Mouse (Mus musculus): ENCODE measurements around the gene Prps2. TPM values are rescaled to one million over a fixed set of nuclear protein-coding genes. Genes with fewer than 3 reads are reported as not detected.
"Not testable (repeated sequence)": the region's sequence is repeated elsewhere in the genome, so short reads cannot be mapped to it uniquely, and the experiment has no call there.

Gene Prps2
- total and polyA plus RNA-seq, 2 experiments from 2014 or later, result 17.0 to 45.5 TPM

DNA sequence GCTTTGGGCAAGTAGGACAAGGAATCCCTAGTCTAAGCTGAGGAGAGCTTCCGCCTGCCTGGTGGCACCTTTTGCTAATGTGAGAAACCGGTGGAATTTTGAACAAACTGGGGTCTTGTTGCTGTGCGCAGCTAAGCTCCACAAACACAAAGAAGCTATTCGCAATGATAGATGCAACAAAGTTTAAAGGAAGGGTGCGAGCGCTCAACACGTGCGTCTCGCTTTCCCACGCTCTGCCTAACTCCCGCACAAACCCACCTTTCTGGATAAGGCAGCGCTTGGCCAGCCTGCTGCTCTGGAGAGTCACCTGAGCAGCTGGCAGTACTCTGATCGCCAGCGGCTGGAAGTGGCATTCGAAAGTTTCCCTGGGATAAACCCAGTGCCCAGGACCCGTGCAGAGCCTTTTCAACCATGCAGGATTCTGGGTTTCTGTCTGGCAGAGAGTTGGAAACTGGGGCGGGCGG is 934 bp downstream of the Prps2 start:
- TF ChIP-seq CTCF (IDR thresholded peaks at IDR 0.05; ENCODE audit: low read depth), result no peak
- no peak; the same call in 1 of the 2 replicates for ATAC-seq (ENCODE audit: insufficient read depth, low read depth)
- Histone ChIP-seq H3K4me2 (ENCODE audit: low read depth, low read length) (peak overlapping the region; percentile 70), H3K9me3 (replicated peaks; ENCODE audit: control insufficient read depth, low read length) (no peaks in the 10 kb centered on the region), H3K4me3 (ENCODE audit: low read depth, low read length) (peak overlapping the region; percentile 54), H3K27me3 (ENCODE audit: control insufficient read depth, insufficient read depth, low read length) (no peaks in the 10 kb centered on the region), H3K4me1 (ENCODE audit: control insufficient read depth, insufficient read depth) (no peaks in the 10 kb centered on the region), H3K27ac (ENCODE audit: low read depth) (peak overlapping the region; percentile 70; the same call in 1 of the 2 replicates), H3K36me3 (replicated peaks; ENCODE audit: control insufficient read depth, insufficient read depth, low read length) (no peaks in the 10 kb centered on the region), H3K9ac (replicated peaks; ENCODE audit: low read depth, low read length) (peak overlapping the region; percentile 55)
- 15% methylated on average over 18 of the region's 18 CpGs for WGBS
- DNase-seq (ENCODE audit: low spot score), result no peak

DNA sequence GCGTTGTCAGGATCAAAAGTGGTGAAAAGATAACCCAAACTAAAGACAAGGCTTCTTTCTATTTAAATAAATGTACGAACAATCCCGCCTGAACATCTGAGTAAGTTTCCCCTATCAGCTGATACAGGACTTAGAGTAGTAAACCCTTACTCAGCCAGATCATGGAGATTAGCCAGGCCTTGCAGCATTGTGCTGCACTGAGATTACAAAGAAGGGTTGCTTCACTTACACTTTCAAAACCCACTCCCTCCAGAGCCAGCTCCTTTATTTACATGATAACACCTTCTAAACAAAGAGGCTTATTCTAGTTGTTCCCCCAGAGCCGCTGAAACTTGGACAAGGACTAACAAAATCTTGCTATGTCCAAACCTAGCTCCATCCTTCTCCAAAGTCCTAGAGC is 2.5 kb downstream of the Prps2 start:
- no peak for DNase-seq (ENCODE audit: low spot score)
- no peak for TF ChIP-seq EP300 (IDR thresholded peaks at IDR 0.05; ENCODE audit: low read depth)
- no peak for TF ChIP-seq CTCF (IDR thresholded peaks at IDR 0.05; ENCODE audit: low read depth)
- H3K9ac ChIP-seq (replicated peaks; ENCODE audit: low read depth, low read length), result no peak overlapping the region
- no peak overlapping the region for H3K4me3 ChIP-seq (ENCODE audit: low read depth, low read length)
- no peaks in the 10 kb centered on the region for H3K9me3 ChIP-seq (replicated peaks; ENCODE audit: control insufficient read depth, low read length)
- H3K27me3 ChIP-seq (ENCODE audit: control insufficient read depth, insufficient read depth, low read length), result no peaks in the 10 kb centered on the region
- no peak for ATAC-seq (ENCODE audit: insufficient read depth, low read depth)
- no peak overlapping the region for H3K27ac ChIP-seq (ENCODE audit: low read depth)
- no peak overlapping the region; the same call in 1 of the 2 replicates for H3K4me2 ChIP-seq (ENCODE audit: low read depth, low read length)
- no peaks in the 10 kb centered on the region for H3K4me1 ChIP-seq (ENCODE audit: control insufficient read depth, insufficient read depth)
- H3K36me3 ChIP-seq (replicated peaks; ENCODE audit: control insufficient read depth, insufficient read depth, low read length), result no peaks in the 10 kb centered on the region
- WGBS, result 60% methylated on average over 4 of the region's 4 CpGs

DNA sequence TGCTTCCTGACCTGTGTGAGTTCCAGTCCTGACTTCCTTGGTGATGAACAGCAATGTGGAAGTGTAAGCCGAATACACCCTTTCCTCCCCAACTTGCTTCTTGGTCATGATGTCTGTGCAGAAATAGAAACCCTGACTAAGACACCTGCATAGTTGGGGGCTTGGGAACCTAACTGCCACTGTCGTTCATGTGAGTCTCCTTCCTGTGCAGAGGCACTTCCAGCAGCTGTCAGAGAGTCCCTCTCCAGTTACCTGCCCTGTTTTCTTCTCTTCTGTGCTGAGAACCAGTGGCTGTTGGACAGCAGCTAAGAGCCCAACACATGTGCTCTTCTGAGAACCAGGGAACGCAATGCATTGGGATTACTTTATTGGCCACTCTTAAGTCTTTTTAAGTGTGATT is 21.3 kb downstream of the Prps2 start:
- H3K27me3 ChIP-seq (ENCODE audit: control insufficient read depth, insufficient read depth, low read length); H3K4me3 ChIP-seq (ENCODE audit: low read depth, low read length); H3K4me2 ChIP-seq (ENCODE audit: low read depth, low read length); ATAC-seq (ENCODE audit: insufficient read depth, low read depth); H3K36me3 ChIP-seq (replicated peaks; ENCODE audit: control insufficient read depth, insufficient read depth, low read length); H3K9ac ChIP-seq (replicated peaks; ENCODE audit: low read depth, low read length); H3K9me3 ChIP-seq (replicated peaks; ENCODE audit: control insufficient read depth, low read length); H3K4me1 ChIP-seq (ENCODE audit: control insufficient read depth, insufficient read depth); DNase-seq (ENCODE audit: low spot score): not testable (repeated sequence)
- 85% methylated on average over 3 of the region's 3 CpGs for WGBS
- H3K27ac ChIP-seq (ENCODE audit: low read depth), result peak overlapping the region; percentile 15; the same call in 1 of the 2 replicates

DNA sequence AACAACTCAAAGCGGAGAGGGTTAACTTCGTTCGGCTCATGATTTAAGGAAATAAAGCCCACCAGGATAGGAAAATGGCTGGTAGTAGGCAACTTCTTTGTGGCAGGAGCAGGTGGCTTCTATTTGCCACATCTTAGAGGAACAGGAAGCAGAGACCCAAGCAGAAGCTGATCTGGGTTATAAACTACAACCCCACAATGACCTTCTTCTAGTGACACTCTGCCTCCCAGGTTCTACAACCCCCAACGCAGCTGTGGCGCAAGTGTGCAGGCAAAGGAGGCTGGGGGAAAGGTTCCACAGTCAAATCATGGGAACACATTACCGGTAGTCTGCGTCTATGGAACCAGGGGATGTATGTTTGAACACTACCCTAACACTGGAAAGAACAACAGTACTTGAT is 22.8 kb downstream of the Prps2 start:
- no peak for ATAC-seq (ENCODE audit: insufficient read depth, low read depth)
- Histone ChIP-seq H3K4me2 (ENCODE audit: low read depth, low read length) (no peak overlapping the region), H3K4me3 (ENCODE audit: low read depth, low read length) (no peak overlapping the region), H3K27ac (ENCODE audit: low read depth) (no peak overlapping the region; the same call in 1 of the 2 replicates), H3K9me3 (replicated peaks; ENCODE audit: control insufficient read depth, low read length) (no peaks in the 10 kb centered on the region), H3K27me3 (ENCODE audit: control insufficient read depth, insufficient read depth, low read length) (no peaks in the 10 kb centered on the region), H3K9ac (replicated peaks; ENCODE audit: low read depth, low read length) (no peak overlapping the region), H3K36me3 (replicated peaks; ENCODE audit: control insufficient read depth, insufficient read depth, low read length) (0 out of 2 replicates have a peak, but pooled peaks cover 3% of the 10 kb centered on the region), H3K4me1 (ENCODE audit: control insufficient read depth, insufficient read depth) (no peaks in the 10 kb centered on the region)
- no peak for TF ChIP-seq CTCF (IDR thresholded peaks at IDR 0.05; ENCODE audit: low read depth)
- no peak for TF ChIP-seq EP300 (IDR thresholded peaks at IDR 0.05; ENCODE audit: low read depth)
- no peak for DNase-seq (ENCODE audit: low spot score)
- 83% methylated on average over 7 of the region's 7 CpGs for WGBS

DNA sequence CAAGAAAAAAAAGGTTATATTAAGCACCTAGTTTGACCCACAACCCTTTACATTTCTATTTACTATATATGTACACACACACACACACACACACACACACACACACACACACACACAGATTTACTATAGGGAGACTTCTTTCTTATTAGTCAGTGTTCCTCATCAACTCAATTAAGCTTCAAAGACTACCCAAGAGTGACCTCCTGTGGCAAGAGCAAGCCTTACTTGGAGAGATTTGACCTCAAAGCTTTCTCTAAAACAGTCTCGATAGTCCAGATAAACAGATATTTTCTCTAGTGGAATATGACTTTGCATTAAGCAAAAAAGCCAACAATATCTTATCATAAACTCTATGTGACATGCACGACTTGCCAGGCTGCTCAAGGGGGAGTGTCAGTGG is 25.1 kb downstream of the Prps2 start:
- H3K4me2 ChIP-seq (ENCODE audit: low read depth, low read length), result no peak overlapping the region
- H3K27ac ChIP-seq (ENCODE audit: low read depth), result no peak overlapping the region
- 0 out of 2 replicates have a peak, but pooled peaks cover 3% of the 10 kb centered on the region for H3K36me3 ChIP-seq (replicated peaks; ENCODE audit: control insufficient read depth, insufficient read depth, low read length)
- DNase-seq (ENCODE audit: low spot score) (no peak), ATAC-seq (ENCODE audit: insufficient read depth, low read depth) (no peak)
- no peaks in the 10 kb centered on the region for H3K4me1 ChIP-seq (ENCODE audit: control insufficient read depth, insufficient read depth)
- no peaks in the 10 kb centered on the region for H3K27me3 ChIP-seq (ENCODE audit: control insufficient read depth, insufficient read depth, low read length)
- H3K9me3 ChIP-seq (replicated peaks; ENCODE audit: control insufficient read depth, low read length), result no peaks in the 10 kb centered on the region
- no peak overlapping the region for H3K9ac ChIP-seq (replicated peaks; ENCODE audit: low read depth, low read length)
- TF ChIP-seq CTCF (IDR thresholded peaks at IDR 0.05; ENCODE audit: low read depth), result peak; percentile 38
- no peak for TF ChIP-seq EP300 (IDR thresholded peaks at IDR 0.05; ENCODE audit: low read depth)
- H3K4me3 ChIP-seq (ENCODE audit: low read depth, low read length), result no peak overlapping the region
- 35% methylated on average over 2 of the region's 2 CpGs for WGBS

DNA sequence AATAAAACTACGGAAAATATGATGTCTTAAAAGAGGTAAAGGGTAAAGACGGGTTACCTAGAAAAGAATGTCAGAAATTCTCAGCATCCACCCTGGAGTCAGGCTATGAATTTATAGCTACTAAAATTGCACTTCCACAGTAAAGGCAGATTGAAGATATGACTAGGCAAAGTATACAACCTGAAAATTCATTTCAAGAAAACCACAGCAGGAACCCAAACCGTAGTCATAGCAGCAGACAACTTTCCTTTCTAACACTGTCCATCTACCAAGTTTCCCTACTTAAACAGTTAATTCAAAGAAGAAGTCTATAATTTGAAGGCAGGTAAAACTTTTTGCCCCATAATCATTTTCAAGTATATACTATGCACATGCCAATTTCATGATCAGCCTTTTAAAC is 26.6 kb downstream of the Prps2 start:
- Histone ChIP-seq H3K36me3 (replicated peaks; ENCODE audit: control insufficient read depth, insufficient read depth, low read length) (no peaks in the 10 kb centered on the region), H3K27ac (ENCODE audit: low read depth) (no peak overlapping the region), H3K9ac (replicated peaks; ENCODE audit: low read depth, low read length) (no peak overlapping the region), H3K4me1 (ENCODE audit: control insufficient read depth, insufficient read depth) (no peaks in the 10 kb centered on the region), H3K4me2 (ENCODE audit: low read depth, low read length) (no peak overlapping the region), H3K27me3 (ENCODE audit: control insufficient read depth, insufficient read depth, low read length) (no peaks in the 10 kb centered on the region), H3K4me3 (ENCODE audit: low read depth, low read length) (no peak overlapping the region), H3K9me3 (replicated peaks; ENCODE audit: control insufficient read depth, low read length) (no peaks in the 10 kb centered on the region)
- no peak for TF ChIP-seq CTCF (IDR thresholded peaks at IDR 0.05; ENCODE audit: low read depth)
- no peak for TF ChIP-seq EP300 (IDR thresholded peaks at IDR 0.05; ENCODE audit: low read depth)
- 76% methylated on average over 3 of the region's 3 CpGs for WGBS
- DNase-seq (ENCODE audit: low spot score) (no peak), ATAC-seq (ENCODE audit: insufficient read depth, low read depth) (no peak)

Data from heart, postnatal 0 days (tissue).